Mouse (Mus musculus): ENCODE measurements around the gene Saa1. TPM values are rescaled to one million over a fixed set of nuclear protein-coding genes. Genes with fewer than 3 reads are reported as not detected.

Gene Saa1
- total RNA-seq, 2 experiments from 2014 or later = not detected

DNA sequence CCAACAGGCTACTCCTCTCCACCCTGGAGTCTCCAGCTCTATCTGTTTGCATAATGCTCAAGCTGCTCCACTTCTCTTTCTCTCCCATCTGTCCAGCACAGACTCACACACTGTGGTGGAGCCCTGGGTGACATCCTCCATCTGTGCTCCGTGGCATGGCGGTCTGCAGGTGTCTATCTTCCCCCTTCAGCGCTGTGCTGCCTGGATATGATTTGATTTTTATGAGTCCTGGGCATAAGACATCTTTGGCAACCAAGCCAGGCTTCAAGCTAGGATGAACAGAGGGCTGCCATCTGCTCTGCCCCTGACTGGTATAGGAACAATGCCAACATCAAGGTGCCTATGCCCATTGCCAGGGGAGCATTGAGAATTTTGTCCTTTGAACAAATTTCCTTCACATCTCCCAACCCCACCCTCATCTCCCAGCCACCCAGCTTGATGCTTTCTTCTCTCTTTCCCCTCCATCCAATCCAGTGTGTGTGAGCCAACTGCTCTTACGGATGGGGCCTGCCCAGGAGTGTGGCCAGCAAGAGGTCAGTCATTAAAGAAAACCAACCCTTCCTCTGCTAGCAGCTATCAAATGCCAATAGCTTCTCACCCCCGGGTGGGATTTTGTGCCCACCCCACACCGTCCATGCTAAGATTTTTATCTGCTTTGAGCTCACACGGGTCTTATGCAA, 24.0 kb downstream of the Saa1 start:
- DNase-seq (ENCODE audit: low spot score in 2 of 2) = no peak

DNA sequence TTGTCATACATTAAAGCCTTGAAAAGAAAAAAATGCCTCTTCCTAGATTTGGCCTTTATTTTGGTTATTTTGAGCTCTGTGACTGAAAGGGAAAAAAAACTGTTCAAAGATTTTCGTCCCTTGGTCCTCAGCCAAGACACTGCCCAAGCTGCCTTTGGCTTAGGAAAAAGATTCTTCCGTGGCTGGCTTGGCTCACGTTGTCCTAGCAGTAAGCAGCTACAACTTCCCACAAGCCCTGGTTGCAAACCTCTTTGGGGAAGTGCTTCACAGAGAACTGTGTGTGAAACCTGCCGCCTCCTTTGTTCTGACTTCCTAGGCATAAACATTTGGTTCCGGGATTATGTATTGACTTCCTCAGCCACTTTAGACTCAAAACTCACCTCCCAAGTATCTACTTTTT, 25.9 kb downstream of the Saa1 start:
- peak in 1 of 2 experiments; percentile 31 for DNase-seq (ENCODE audit: low spot score in 2 of 2)

DNA sequence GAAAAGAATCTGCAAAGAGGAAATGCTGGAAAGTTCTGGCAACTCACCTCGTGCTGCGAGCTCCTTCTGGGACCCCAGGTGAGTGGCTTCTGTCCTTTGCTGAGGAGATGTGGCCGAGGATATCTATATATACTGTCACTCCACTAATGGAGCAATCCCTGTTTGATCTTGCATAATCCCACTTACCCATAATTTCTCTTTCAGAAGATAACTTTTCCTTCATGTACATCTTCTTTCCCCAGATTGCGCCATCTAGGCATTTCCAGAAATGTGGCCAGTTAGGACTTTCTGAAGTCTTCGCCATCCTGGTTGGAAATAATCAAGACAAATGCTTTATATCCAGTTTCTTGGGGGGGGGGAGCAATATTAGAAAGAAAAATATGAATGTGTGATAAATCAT, 27.2 kb downstream of the Saa1 start, which contains the start of gene Saa3:
Gene Saa3, minus strand, starts transcription at position 101 of the 400 bp plus-strand sequence.
- DNase-seq (ENCODE audit: low spot score in 2 of 2) = no peak

DNA sequence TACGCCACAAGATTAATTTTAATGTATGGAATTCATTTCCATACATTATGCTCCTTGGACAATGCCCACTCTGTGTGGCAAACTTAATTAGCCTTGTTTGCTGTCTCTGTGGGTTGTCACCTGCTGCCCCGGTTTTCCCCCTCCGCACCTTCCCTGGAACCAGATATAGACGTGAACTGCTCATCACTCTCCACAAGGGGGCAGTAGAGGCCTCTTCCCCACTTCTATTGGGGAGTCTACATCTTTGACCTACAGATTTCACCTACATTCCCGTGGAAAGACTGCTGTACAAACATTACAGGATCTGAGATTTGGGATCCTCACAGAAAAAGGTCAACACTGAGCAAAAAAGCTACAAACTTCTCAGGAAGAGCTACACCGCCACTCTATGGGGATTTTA, 28.3 kb downstream of the Saa1 start:
- DNase-seq (ENCODE audit: low spot score in 2 of 2) = peak; percentile 63 to 65

DNA sequence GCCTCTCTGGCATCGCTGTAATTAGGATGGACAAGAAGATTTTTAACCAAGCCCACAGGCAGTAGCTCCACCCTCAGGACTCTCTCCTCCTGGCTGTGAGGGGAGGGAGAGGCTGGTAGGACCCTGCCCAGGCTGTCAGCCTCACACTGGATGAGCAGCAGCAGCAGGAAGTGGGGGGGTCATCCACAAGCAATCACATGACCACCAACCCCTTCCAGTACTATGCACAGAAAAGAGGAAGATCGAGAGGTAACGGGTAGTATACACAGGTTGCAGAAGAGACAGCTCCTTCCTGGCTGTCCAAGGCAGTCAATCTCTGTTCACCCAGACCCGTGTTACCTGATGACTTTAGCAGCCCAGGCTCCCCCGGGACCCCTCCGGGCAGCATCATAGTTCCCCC, 30.5 kb downstream of the Saa1 start:
- DNase-seq (ENCODE audit: low spot score in 2 of 2) = no peak

DNA sequence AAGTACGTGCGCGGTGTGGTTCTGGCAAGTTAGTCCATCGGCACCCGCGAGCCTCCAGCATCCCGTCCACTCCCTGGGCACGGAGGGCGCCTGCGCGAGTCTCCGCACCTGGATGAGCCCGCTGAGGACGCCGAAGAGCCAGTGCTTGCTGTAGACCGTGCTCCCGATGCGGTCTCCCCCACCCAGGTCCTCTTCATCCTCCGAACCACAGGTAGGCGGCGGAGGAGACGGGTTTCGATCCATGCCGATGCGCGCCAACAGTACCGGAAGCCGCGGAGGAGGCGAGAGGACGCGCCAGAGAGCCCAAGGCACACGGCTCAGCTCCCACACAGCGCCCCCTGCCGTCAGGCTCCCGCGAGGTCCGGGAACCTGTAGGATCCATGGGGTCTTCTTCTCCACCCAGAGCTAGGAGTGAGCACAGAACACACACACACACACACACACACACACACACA, 32.4 kb downstream of the Saa1 start, which contains the start of gene Saal1:
Gene Saal1, minus strand, starts transcription at position 291 of the 455 bp plus-strand sequence.
- peak; percentile 84 to 85 for DNase-seq (ENCODE audit: low spot score in 2 of 2)

DNA sequence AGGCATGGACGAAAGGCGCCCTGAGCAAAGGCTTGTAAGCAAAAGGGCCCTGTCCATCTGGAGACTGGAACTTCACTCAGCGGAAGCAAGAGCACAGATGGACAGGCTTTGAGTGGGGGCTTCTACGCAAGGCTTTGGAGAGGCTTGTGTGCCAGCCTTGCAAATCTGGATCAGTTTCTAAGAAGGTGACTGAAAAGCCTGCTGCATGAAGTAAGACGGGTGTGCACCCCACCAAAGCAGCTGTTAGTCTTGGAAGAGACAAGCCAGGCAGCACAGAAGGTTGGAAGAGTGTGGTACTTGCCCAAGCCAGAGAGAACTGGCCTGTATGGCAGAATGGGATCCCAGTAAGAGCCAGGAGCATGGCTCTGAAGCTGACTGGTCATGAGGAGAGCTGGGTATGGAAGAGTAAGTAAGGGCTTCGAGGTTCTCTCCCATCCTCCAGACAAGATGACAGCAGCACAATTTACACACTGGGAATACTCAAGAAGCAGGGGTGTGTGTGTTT, 42.2 kb downstream of the Saa1 start:
- no peak for DNase-seq (ENCODE audit: low spot score in 2 of 2)

DNA sequence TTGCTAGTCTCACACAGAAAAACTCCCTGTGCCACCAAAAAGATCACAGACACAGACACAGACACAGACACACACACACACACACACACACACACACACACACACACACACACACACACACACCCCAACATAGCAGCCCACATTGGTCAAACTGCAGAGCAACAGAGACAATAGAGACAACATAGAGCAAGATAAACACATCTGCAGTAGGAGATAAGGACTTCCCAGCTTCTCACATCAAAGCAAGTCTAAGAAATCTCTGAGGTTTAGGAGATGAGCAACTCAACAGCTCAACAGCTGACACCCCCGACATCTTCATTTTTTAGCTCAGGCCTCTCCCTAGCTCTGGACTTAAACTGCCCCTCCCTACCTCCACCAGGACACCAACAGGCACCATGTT, 46.0 kb downstream of the Saa1 start:
- DNase-seq (ENCODE audit: low spot score in 2 of 2) = no peak

Other genes starting within 250 kb of the Saa1 start
- gene Sergef, start 103.2 kb downstream of the Saa1 start, total RNA-seq (2021) = 10 to 100 TPM; 73.6 to 85.6 TPM
- under 1 TPM; 0.16 to 0.21 TPM for gene Tph1, start 70.4 kb downstream of the Saa1 start, total RNA-seq (2021)
- gene Saal1, start 32.3 kb downstream of the Saa1 start, total RNA-seq (2021) = 1 to 10 TPM; 8.1 to 8.2 TPM
- gene Saa3, start 27.3 kb downstream of the Saa1 start, total RNA-seq (2021) = not detected
- not detected for gene Saa4, start 10.4 kb downstream of the Saa1 start, total RNA-seq (2021)
- gene Saa2, start 8.8 kb upstream of the Saa1 start, total RNA-seq (2021) = not detected
- 10 to 100 TPM; 11.9 to 12.1 TPM for gene Hps5, start 53.1 kb upstream of the Saa1 start, total RNA-seq (2021)
- gene Gtf2h1, start 53.1 kb upstream of the Saa1 start, total RNA-seq (2021) = 10 to 100 TPM; 37.4 to 41.9 TPM
- 100 to 1,000 TPM; 342 to 355 TPM for gene Ldha, start 98.5 kb upstream of the Saa1 start, total RNA-seq (2021)
- not detected for gene Ldhc, start 118.2 kb upstream of the Saa1 start, total RNA-seq (2021)
- 10 to 100 TPM; 67.9 to 70.2 TPM for gene Tsg101, start 177.0 kb upstream of the Saa1 start, total RNA-seq (2021)
- 10 to 100 TPM; 15.7 to 17.2 TPM for gene Uevld, start 215.5 kb upstream of the Saa1 start, total RNA-seq (2021)
- not detected for gene Gm9999, start 240.6 kb upstream of the Saa1 start, total RNA-seq (2021)